Mouse (Mus musculus) 3T3-L1 (cell line): Measurements from ENCODE around the gene Tmem147.
A peak's percentile ranks its signal among the peaks of the same experiment; 100 is the strongest.

ENCODE experiments used
- DNase-seq: peaks from one replicate; pipeline ENCODE4 v3.0.0-alpha.2; 2015; ENCODE audit warnings: low read depth, low spot score

The Tmem147 gene

DNA sequence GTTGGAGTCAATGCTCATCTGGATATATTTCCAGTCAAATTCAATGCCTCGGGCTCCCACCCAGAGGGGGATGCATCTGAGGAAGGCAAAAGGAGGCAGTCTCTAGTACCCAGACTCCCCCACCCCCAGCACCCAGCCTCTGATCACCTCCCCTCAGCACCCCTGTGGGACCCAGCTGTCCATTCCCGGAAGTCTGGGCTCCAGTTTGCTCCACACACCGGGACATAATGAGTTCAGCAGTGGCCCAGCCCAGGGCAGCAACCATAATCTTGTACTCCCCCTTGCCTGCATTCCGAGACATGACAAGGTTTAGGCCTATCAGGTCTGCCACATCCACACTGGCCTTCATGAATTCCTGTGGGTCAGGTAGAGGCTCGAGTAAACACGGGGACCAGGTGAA, 1.1 kb downstream of the Tmem147 start:
- DNase-seq, result no peak

DNA sequence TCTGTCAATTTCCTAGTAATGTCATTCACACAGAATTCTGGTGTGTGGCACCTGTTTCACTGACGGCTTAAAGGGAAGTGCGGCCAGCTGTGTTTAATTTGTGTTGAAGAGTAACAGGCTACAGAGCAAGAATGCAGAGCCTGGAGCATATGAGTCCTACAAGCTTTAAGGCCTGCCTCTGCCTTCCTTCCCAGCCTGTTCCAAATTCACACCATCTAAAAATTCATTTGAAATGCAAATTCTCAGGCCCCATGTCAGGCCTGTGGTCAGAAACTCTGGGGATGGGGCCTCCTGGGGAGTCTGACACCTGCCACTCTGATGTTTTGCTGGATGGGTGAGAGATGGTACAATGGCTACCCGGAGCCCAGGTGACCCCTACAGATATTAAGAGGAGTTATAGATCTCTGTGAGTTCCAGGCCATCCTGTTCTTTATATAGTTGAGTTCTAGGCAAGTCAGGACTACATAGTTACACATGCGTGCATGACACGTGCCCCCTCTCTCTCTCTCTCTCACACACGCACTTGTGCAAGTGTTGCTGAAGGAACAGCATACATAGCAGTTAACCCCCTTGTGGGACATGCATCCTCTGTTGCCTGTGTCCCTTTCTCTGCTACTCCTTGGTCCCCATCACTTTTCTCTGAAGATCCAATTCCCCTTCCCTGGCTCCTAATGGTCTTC, 5.9 kb downstream of the Tmem147 start:
- no peak for DNase-seq

DNA sequence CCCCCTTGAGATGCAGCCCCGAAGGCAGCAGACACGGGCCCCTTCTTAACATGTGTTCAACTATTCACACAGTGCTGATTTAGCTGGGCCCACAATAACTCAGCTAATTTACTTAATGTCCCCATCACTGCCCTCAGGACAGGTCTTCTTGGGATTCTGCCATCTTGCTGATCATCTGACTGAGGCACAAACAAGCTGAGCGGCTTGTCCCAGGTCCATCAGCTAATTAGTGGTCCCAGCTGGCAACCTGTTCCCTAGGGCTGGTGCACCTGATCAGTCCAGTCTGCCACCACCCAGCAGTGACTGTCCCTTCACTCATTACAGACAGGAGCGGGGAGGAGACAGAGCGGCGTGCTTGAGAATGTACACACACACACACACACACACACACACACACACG, 8.1 kb downstream of the Tmem147 start:
- no peak for DNase-seq

DNA sequence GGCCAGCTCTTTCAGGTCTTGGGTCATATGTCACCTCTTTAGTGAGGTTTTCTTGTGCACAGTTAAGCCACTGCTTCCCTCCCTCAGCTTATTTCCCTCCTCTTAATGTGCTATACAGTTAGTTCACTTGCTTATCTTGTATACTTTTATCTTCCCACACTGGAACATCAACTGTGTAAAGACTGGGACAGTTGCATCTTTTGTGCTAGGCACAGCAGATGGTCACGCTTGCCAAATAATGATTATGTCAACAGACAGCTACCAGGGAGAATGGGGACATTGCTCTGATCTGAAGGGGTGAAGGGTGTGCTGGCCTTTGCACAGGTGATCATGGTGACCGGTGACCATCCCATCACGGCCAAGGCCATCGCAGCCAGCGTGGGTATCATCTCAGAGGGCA, 9.7 kb downstream of the Tmem147 start:
- DNase-seq, result no peak

DNA sequence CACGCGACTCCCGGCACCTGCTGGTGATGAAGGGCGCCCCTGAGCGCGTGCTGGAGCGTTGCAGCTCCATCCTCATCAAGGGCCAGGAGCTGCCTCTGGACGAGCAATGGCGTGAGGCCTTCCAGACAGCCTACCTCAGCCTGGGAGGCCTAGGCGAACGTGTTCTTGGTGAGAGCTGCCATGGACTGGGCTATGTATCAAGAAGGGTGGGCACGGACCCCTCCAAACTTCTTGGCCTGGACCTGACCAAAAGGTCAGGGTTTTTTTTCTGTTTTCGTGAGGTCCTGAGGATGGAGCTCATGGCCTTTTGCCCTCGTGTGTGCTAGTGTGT, 11.7 kb downstream of the Tmem147 start:
- no peak for DNase-seq

DNA sequence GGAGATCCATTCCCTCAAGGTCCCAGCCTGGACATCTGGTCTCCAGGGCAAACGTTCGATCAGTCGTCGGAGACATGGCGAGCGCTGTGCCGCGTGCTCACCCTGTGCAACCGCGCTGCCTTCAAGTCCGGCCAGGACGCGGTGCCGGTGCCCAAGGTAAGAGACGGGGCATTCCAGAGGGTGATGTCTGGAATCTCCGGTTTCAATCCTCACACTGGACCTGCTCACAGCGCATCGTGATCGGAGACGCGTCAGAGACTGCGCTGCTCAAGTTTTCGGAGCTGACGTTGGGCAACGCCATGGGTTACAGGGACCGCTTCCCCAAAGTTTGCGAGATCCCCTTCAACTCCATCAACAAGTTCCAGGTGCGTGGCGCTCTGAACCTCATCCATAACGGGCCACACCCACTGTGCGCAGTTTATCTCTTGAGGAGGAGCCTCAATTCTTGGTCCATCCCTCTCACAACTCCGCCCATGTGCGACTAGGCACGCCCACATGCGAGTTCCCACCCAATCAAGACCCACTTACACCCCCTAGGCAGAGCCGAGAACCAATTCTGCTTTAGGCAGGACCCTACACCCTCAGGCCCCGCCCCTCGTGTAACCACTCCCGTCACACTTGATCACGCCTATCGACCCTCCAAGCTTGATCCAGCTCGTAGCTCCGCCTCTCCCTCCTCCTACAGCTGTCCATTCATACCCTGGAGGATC, 12.2 kb downstream of the Tmem147 start:
- DNase-seq, result no peak

DNA sequence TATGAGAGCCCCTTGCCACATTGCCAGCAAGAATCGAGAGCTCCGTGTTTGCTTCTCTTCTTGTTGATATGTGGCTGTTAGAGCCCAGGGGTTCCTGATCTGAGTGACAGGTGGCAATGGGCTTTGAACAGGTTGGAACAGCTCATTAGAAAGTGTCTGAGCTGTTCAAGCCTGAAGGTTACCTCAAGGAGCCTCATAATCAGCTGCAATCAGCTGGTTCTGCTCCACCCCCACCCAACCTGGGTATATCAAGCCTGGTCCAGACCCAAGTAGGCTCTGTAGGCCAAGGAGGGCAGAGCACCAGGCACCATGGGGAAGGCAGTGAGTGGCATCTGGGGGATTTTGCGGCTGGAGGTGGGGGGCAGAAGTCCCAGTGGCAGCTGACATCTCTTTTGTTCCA, 17.4 kb downstream of the Tmem147 start, which contains the start of gene Atp4a:
Gene Atp4a (plus strand): TSS at position 268 of the 400 bp plus-strand sequence.
- no peak for DNase-seq

DNA sequence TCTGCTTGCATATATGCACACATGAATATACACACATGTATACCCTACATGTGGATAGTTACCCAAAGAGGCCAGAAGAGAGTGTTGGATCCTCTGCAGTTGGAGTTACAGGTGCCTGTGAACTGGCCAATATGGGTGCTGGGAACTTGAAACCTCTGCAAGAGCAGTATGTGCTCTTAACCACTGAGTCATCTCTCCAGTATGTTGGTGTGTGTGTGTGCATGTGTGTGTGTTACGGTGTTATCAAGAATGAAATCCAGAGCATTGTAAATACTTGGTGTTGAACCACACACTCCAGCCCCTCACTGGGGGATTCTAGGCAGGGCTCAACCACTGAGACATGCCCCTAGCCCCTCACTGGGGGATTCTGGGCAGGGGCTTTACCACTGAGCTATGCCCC, 21.9 kb downstream of the Tmem147 start:
- DNase-seq, result peak; percentile 17

DNA sequence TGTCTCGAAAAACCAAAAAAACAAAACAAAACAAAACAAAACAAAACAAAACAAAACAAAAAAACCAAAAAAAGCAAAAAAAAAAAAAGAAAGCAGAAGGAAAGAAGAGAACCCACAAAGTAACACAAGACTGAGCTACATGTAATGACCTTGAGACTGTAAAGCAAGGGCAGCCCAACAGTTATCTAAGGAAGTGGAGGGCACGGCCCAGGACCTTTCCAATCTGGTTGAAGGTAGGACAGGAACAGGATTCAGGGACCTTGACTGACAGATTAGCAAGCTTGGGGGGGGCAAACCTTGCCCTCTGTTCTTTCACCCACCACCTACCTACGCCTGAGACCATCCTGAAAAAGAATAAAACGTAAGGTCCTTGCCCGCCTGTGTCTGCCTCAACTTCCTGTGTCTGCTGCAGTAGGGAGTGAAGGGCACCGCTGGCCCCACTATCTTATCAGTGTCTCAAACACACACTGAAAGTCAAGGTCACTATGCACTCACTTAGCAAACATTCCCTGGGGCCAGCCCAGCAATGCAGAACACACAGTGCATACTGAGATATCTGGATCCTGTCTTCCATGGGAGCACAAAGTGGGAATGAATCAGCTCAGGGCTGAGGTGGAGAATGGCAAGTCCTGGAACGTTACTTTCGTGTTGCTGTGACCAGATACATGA, 23.0 kb downstream of the Tmem147 start:
- no peak for DNase-seq

DNA sequence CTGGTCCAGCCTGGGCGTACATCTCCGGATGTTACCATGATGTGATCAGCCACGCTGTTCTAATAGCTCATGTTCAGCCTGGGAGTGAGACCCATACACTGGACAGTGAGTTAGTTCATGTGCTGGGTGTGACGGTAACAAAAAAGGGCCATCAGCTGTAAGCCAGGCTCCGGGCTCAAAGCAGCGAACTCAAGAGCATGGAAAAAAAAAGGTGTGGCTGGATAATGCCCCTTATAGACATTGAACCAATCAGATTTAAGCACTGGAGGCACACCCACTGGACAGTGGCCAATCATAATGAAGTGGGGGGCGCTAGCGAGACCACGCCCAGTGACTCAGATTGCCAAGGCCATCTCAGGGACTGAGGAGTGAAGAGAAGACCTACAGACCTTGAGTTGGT, 30.8 kb downstream of the Tmem147 start, which contains the start of gene 2200002J24Rik:
Gene 2200002J24Rik (plus strand): TSS at position 338 of the 400 bp plus-strand sequence.
- peak; percentile 21 for DNase-seq

DNA sequence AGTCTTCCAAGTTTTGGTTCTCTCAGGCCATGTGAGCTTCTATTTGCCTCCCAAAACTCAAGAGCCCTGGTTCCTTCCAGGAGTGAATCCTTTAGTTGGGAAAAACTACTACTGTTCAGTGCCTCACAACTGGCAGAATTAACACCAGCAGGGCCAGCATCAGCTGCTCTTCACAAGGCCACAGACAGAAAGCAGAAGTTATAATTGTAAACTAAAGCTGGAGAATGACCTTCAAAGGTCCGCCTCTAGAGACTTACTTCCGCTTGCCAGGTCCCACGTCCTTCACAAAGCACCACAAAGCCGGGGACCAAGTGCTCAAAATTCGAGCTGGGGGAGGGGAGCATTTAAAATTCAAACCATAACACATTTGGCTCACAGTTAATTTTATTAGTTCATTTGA, 31.2 kb downstream of the Tmem147 start:
- no peak for DNase-seq

DNA sequence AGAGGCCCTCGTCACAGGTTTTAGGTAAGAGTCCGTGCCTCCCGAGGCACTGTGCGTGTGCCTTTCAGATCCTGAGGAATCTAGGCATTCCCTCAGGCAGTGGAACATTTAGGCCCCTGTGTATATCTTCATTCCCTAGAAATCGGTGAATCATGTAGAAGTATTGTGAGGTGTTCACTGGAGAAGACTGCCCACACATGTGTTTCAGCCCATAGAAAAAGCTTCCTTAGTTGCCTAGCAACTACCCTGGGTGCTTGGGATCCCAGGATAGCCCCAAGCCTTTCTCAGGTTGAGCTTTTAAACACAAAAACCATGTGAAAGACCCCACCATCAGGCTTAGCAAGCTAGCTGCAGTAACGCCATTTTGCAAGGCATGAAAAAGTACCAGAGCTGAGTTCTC, 41.0 kb downstream of the Tmem147 start:
- DNase-seq, result no peak

DNA sequence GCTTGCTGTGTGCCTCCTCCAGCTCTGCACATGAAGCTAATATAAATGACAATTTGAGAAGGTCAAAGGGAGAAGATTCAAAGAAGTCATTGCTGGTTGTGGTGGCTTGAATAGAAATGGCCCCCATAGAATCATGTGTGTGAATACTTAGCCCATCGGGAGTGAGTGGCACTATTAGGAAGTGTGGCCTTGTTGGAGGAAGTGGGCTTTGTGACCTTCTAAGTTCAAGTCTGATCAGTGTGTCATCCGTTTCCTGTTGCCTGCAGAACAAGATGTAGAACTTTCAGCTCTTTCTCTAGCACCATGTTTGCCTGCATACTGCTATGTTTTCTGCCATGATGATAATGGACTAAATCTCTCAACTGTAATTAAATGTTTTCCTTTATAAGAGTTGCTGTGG, 45.9 kb downstream of the Tmem147 start:
- no peak for DNase-seq

DNA sequence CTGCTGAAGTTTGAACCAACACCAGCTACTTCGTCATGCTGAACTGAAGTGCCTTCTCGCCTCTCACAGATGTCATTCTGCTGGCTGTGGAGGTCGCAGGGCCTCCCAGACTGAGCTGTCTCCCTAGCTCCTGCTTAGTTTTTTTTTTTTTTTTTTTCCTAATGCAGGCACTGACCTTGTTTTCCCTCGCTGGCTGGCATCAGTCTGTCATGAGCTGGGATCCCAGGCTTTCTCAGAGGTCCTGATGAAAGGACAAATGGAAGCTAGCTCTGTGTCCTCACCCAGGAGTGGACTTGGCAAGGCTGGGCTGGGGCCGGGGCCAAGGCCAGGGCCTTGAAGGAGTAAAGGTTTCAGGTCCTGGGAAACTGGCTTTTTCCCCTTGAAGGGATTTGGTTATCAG, 47.4 kb downstream of the Tmem147 start:
- DNase-seq, result no peak

DNA sequence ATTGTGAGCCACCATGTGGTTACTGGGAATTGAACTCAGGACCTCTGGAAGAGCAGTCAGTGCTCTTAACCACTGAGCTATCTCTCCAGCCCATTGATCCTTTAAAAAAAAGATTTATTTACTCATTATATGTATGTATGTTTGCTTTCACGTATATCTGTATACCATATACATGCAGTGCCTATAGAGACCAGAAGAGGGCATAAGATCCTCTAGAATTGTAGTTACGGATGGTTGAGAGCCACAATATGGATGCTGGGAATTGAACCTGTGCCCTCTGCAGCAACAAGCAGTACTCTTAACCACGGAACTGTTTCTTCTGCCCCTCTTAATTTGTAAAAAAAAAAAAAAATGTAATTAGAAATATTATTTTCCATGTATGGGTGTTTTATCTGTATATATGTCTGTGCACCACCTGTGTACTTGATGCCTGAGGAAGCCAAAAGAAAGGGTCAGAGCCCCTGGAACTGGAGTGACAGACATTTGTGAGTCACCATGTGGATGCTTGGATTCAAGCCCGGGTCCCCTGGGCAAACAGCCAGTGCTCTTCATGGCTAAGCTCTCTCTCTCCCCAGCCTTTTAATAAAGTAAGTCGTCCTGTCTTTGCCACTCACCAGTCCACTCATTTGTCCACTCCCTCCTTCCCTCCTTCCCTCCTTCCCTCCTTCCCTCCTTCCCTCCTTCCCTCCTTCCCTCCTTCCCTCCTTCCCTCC, 50.9 kb downstream of the Tmem147 start:
- DNase-seq, result peak; percentile 82
